Mouse (Mus musculus): ENCODE results near the gene Srgap1. TPM values are rescaled to one million over a fixed set of nuclear protein-coding genes. Genes with fewer than 3 reads are reported as not detected.

The Srgap1 gene
- polyA plus RNA-seq, 1 experiment from 2014 or later, result 40.9 TPM

- Histone ChIP-seq H3K4me3 (replicated peaks) (no peak overlapping the region), H3K36me3 (peaks cover 23% of the 10 kb centered on the region), H3K4me2 (replicated peaks) (no peak overlapping the region), H3K9me3 (no peaks in the 10 kb centered on the region), H3K9ac (replicated peaks) (no peak overlapping the region), H3K27me3 (no peaks in the 10 kb centered on the region), H3K27ac (peak overlapping the region; percentile 42), H3K4me1 (replicated peaks) (peaks cover 19% of the 10 kb centered on the region)
- 62% methylated on average over 18 of the region's 18 CpGs for WGBS
- no peak for ATAC-seq
These were observed 181.4 kb downstream of the Srgap1 start for GRCm38 (mm10) chr10:121865503-121866239.

GRCm38 (mm10) chr10:121860924-121861323 is 186.2 kb downstream of the Srgap1 start:
- H3K27ac ChIP-seq, result peak overlapping the region; percentile 39; the same call in 1 of the 2 replicates
- 58% methylated on average over 2 of the region's 2 CpGs for WGBS

GRCm38 (mm10) chr10:121859803-121860571 is 187.1 kb downstream of the Srgap1 start:
- H3K4me3 ChIP-seq (replicated peaks), result no peak overlapping the region
- 59% methylated on average over 10 of the region's 10 CpGs for WGBS
- H3K4me2 ChIP-seq (replicated peaks), result no peak overlapping the region
- H3K36me3 ChIP-seq, result peaks cover 9% of the 10 kb centered on the region
- H3K9me3 ChIP-seq, result no peaks in the 10 kb centered on the region
- H3K4me1 ChIP-seq (replicated peaks), result peaks cover 32% of the 10 kb centered on the region
- 0 out of 2 replicates have a peak overlapping the region, but pooled peaks have one; percentile 1 for H3K9ac ChIP-seq (replicated peaks)
- peak overlapping the region; percentile 51 for H3K27ac ChIP-seq
- no peaks in the 10 kb centered on the region for H3K27me3 ChIP-seq
- ATAC-seq, result no peak

More at GRCm38 (mm10) chr10:121860924-121861323, 186.2 kb downstream of the Srgap1 start:
- Histone ChIP-seq H3K4me1 (replicated peaks) (peaks cover 35% of the 10 kb centered on the region), H3K4me3 (replicated peaks) (no peak overlapping the region), H3K4me2 (replicated peaks) (no peak overlapping the region), H3K36me3 (peaks cover under 1% of the 10 kb centered on the region; the same call in 1 of the 2 replicates), H3K27me3 (no peaks in the 10 kb centered on the region), H3K9me3 (no peaks in the 10 kb centered on the region), H3K9ac (replicated peaks) (no peak overlapping the region)
- ATAC-seq, result 0 out of 2 replicates have a peak, but pooled peaks have one; percentile 45

- H3K4me1 ChIP-seq (replicated peaks), result peaks cover 32% of the 10 kb centered on the region
- no peak for ATAC-seq
- no peaks in the 10 kb centered on the region for H3K9me3 ChIP-seq
- H3K27ac ChIP-seq, result no peak overlapping the region
- H3K4me3 ChIP-seq (replicated peaks), result no peak overlapping the region
- no peaks in the 10 kb centered on the region for H3K27me3 ChIP-seq
- peaks cover 14% of the 10 kb centered on the region for H3K36me3 ChIP-seq
- 79% methylated on average over 2 of the region's 2 CpGs for WGBS
- H3K4me2 ChIP-seq (replicated peaks), result no peak overlapping the region
- H3K9ac ChIP-seq (replicated peaks), result no peak overlapping the region
These were observed 188.2 kb downstream of the Srgap1 start for GRCm38 (mm10) chr10:121858911-121859310.

- no peak overlapping the region for H3K27ac ChIP-seq
- H3K4me3 ChIP-seq (replicated peaks), result no peak overlapping the region
- H3K36me3 ChIP-seq, result peaks cover 23% of the 10 kb centered on the region
- WGBS, result 89% methylated on average over 1 of the region's 1 CpGs
- no peaks in the 10 kb centered on the region for H3K27me3 ChIP-seq
- no peaks in the 10 kb centered on the region for H3K9me3 ChIP-seq
- peaks cover 32% of the 10 kb centered on the region for H3K4me1 ChIP-seq (replicated peaks)
- no peak overlapping the region for H3K4me2 ChIP-seq (replicated peaks)
- no peak overlapping the region for H3K9ac ChIP-seq (replicated peaks)
- ATAC-seq, result no peak
These were observed 189.0 kb downstream of the Srgap1 start for GRCm38 (mm10) chr10:121858086-121858485.

GRCm38 (mm10) chr10:121855863-121856446 is 191.2 kb downstream of the Srgap1 start:
- no peak for ATAC-seq
- Histone ChIP-seq H3K4me2 (replicated peaks) (no peak overlapping the region), H3K4me1 (replicated peaks) (peaks cover 24% of the 10 kb centered on the region), H3K27me3 (no peaks in the 10 kb centered on the region), H3K27ac (no peak overlapping the region), H3K9ac (replicated peaks) (no peak overlapping the region), H3K36me3 (peaks cover 37% of the 10 kb centered on the region), H3K4me3 (replicated peaks) (no peak overlapping the region), H3K9me3 (no peaks in the 10 kb centered on the region)
- WGBS, result 87% methylated on average over 7 of the region's 7 CpGs

GRCm38 (mm10) chr10:121853385-121853808 is 193.7 kb downstream of the Srgap1 start:
- ATAC-seq, result 0 out of 2 replicates have a peak, but pooled peaks have one; percentile 30
- 39% methylated on average over 14 of the region's 14 CpGs for WGBS
- no peaks in the 10 kb centered on the region for H3K27me3 ChIP-seq
- H3K36me3 ChIP-seq, result peaks cover 53% of the 10 kb centered on the region
- H3K4me2 ChIP-seq (replicated peaks), result no peak overlapping the region
- H3K4me1 ChIP-seq (replicated peaks), result peaks cover 2% of the 10 kb centered on the region; the same call in 1 of the 2 replicates
- H3K9ac ChIP-seq (replicated peaks), result no peak overlapping the region
- H3K27ac ChIP-seq, result no peak overlapping the region
- H3K9me3 ChIP-seq, result no peaks in the 10 kb centered on the region
- H3K4me3 ChIP-seq (replicated peaks), result no peak overlapping the region

- H3K9ac ChIP-seq (replicated peaks), result no peak overlapping the region
- no peak overlapping the region for H3K4me3 ChIP-seq (replicated peaks)
- H3K27me3 ChIP-seq, result no peaks in the 10 kb centered on the region
- ATAC-seq, result no peak
- H3K4me2 ChIP-seq (replicated peaks), result no peak overlapping the region
- WGBS, result 82% methylated on average over 2 of the region's 2 CpGs
- H3K36me3 ChIP-seq, result peaks cover 62% of the 10 kb centered on the region
- H3K27ac ChIP-seq, result no peak overlapping the region
- H3K9me3 ChIP-seq, result no peaks in the 10 kb centered on the region
- no peaks in the 10 kb centered on the region for H3K4me1 ChIP-seq (replicated peaks)
These were observed 197.6 kb downstream of the Srgap1 start for GRCm38 (mm10) chr10:121849496-121849895.

- no peak for ATAC-seq
- Histone ChIP-seq H3K9ac (replicated peaks) (no peak overlapping the region), H3K4me2 (replicated peaks) (no peak overlapping the region), H3K4me3 (replicated peaks) (no peak overlapping the region), H3K27ac (no peak overlapping the region), H3K9me3 (no peaks in the 10 kb centered on the region), H3K36me3 (peaks cover 37% of the 10 kb centered on the region), H3K27me3 (no peaks in the 10 kb centered on the region), H3K4me1 (replicated peaks) (no peaks in the 10 kb centered on the region)
- 85% methylated on average over 7 of the region's 7 CpGs for WGBS
These were observed 201.4 kb downstream of the Srgap1 start for GRCm38 (mm10) chr10:121845677-121846076.

GRCm38 (mm10) chr10:121837166-121837898 is 209.8 kb downstream of the Srgap1 start:
- Histone ChIP-seq H3K4me2 (replicated peaks) (no peak overlapping the region), H3K9me3 (peaks cover 4% of the 10 kb centered on the region), H3K27me3 (no peaks in the 10 kb centered on the region), H3K4me1 (replicated peaks) (no peaks in the 10 kb centered on the region; the same call in 1 of the 2 replicates), H3K9ac (replicated peaks) (no peak overlapping the region), H3K4me3 (replicated peaks) (no peak overlapping the region), H3K36me3 (peaks cover 46% of the 10 kb centered on the region), H3K27ac (peak overlapping the region; percentile 31)
- ATAC-seq, result peak; percentile 68
- WGBS, result 81% methylated on average over 16 of the region's 16 CpGs

- ATAC-seq, result no peak
- H3K4me3 ChIP-seq (replicated peaks), result no peak overlapping the region
- no peak overlapping the region for H3K4me2 ChIP-seq (replicated peaks)
- H3K9me3 ChIP-seq, result peaks cover 4% of the 10 kb centered on the region
- no peaks in the 10 kb centered on the region; the same call in 1 of the 2 replicates for H3K4me1 ChIP-seq (replicated peaks)
- peaks cover 47% of the 10 kb centered on the region for H3K36me3 ChIP-seq
- no peaks in the 10 kb centered on the region for H3K27me3 ChIP-seq
- H3K27ac ChIP-seq, result peak overlapping the region; percentile 31
- 80% methylated on average over 18 of the region's 18 CpGs for WGBS
- H3K9ac ChIP-seq (replicated peaks), result no peak overlapping the region
These were observed 210.5 kb downstream of the Srgap1 start for GRCm38 (mm10) chr10:121836507-121837165.

Data from midbrain, embryonic 13.5 days (tissue).